Mouse (Mus musculus) midbrain, embryonic 10.5 days (tissue): ENCODE results near the gene Crybg3. TPM values are rescaled to one million over a fixed set of nuclear protein-coding genes. Genes with fewer than 3 reads are reported as not detected.

Source experiments
- DNase-seq: peaks from one replicate; pipeline ENCODE4 v3.0.0-alpha.2; 2017; ENCODE audit warnings: low spot score
- H3K27ac ChIP-seq: fragments of 300-500 bp; sonication (generic); replicated peaks from 2 replicates; pipeline ENCODE4 v1.5.1; 2016; ENCODE audit warnings: mild to moderate bottlenecking
- H3K27me3 ChIP-seq: fragments of 300-500 bp; sonication (generic); 2 replicates; pipeline ENCODE4 v1.6.1; 2016; ENCODE audit warnings: low read depth, mild to moderate bottlenecking; ENCODE audit not compliant: poor library complexity, severe bottlenecking
- H3K36me3 ChIP-seq: fragments of 300-500 bp; sonication (generic); 2 replicates; pipeline ENCODE4 v1.6.1; 2016; ENCODE audit warnings: mild to moderate bottlenecking, moderate library complexity
- H3K4me1 ChIP-seq: fragments of 300-500 bp; sonication (generic); 2 replicates; pipeline ENCODE4 v1.6.1; 2016
- H3K4me3 ChIP-seq: fragments of 300-500 bp; sonication (generic); 2 replicates; pipeline ENCODE4 v1.5.1; 2016; ENCODE audit warnings: mild to moderate bottlenecking, moderate library complexity
- H3K9me3 ChIP-seq: fragments of 300-500 bp; sonication (generic); replicated peaks from 2 replicates; pipeline ENCODE4 v1.6.1; 2016; ENCODE audit warnings: mild to moderate bottlenecking
- WGBS: fragments of 180-500 bp; shearing (Covaris S2); methylation state at CpG from one replicate; pipeline ENCODE4 v1.1.7; 2016; 5-methylcytosine and 5-hydroxymethylcytosine counted together
- polyA plus RNA-seq: library from polyadenylated mRNA; unstranded; fragments of >200 nt; fragmentation: Nextera tagmentation; extraction: Ambion mirVana; gene quantifications from 2 replicates; pipeline ENCODE4 v1.2.1, GENCODE M21; 2016

Gene Crybg3
- polyA plus RNA-seq, 1 experiment from 2014 or later, result 5.2 TPM

DNA sequence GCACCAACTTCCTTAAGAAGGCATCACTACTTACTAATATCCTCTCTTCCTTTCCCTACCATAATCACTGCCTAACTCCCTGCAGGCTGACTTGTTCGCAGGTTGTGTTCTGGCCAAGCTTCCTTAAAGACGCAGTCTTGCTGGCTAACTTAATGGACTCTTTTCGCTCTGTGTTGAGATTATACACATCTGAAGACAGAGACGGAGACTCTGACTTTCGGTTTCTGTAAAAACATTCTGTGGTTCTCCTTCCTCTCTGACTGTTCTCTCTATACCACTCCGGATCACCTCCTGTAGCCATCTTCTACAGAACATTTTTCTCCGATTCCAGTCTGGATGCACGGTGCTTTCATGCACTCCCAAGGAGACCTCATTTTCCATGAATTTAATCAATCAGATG is 30.0 kb downstream of the Crybg3 start:
- Histone ChIP-seq H3K27me3 (no peaks in the 10 kb centered on the region), H3K9me3 (no peaks in the 10 kb centered on the region), H3K36me3 (no peaks in the 10 kb centered on the region), H3K4me1 (peaks cover 4% of the 10 kb centered on the region; the same call in 1 of the 2 replicates), H3K4me3 (no peak overlapping the region), H3K27ac (no peak overlapping the region)
- DNase-seq, result no peak
- WGBS, result 94% methylated on average over 8 of the region's 8 CpGs

DNA sequence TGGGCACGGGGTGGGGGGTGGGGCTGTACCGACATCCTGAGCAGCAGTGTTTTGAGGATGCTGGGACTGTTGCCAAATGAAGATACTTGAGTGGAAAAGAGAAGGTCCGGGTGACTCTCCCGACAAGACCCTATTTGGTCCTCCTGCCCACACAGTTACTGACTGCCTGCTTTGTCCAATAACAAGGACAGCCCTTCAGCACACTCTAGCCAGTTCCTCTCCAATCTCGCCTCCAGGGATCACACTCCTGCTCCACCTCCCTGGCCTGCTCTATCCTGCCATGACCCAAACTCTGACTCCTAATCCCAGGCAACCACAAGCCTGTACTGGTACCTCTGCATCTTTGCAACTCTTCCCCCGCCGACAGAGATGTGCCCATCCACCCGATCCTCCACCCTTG is 30.9 kb downstream of the Crybg3 start:
- Histone ChIP-seq H3K4me3 (no peak overlapping the region), H3K27ac (no peak overlapping the region), H3K27me3 (no peaks in the 10 kb centered on the region), H3K4me1 (peaks cover 4% of the 10 kb centered on the region; the same call in 1 of the 2 replicates), H3K36me3 (peaks cover 3% of the 10 kb centered on the region; the same call in 1 of the 2 replicates), H3K9me3 (no peaks in the 10 kb centered on the region)
- WGBS, result 88% methylated on average over 8 of the region's 8 CpGs
- no peak for DNase-seq

DNA sequence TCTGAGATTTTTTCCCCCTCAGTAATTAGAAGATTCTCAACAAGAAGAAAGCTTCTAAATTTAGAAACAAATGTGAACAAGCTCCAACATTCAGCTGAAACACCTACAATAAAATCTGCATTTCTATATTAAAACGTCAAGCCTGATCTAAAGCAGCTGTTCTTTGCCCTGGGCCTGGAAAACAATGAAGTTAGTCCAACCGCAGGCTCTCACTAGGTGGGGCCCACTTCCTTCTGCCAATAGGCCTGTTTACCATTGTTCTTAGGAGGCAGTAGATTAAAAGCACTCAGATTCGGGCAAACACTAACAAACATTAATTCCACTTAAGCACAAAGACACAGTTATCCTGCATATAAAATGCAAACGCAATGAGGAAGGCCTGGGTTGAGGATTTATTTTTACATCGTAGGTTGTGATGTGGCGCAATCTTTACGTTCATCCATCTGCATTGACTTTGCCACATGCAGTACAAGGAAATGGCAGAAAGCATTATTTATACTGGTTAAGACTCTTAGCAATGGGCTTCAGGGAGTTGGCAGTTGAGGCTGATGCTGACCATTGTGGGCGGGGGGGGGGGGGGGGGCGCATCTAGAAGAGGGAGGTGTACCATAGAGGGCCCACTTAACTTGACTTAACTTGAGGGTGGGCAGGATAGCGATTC is 32.9 kb downstream of the Crybg3 start:
- H3K27me3 ChIP-seq, result no peaks in the 10 kb centered on the region
- H3K4me1 ChIP-seq, result peaks cover 4% of the 10 kb centered on the region; the same call in 1 of the 2 replicates
- no peaks in the 10 kb centered on the region for H3K9me3 ChIP-seq
- no peak for DNase-seq
- peaks cover 3% of the 10 kb centered on the region; the same call in 1 of the 2 replicates for H3K36me3 ChIP-seq
- WGBS, result 70% methylated on average over 10 of the region's 10 CpGs
- H3K4me3 ChIP-seq, result no peak overlapping the region
- no peak overlapping the region for H3K27ac ChIP-seq

DNA sequence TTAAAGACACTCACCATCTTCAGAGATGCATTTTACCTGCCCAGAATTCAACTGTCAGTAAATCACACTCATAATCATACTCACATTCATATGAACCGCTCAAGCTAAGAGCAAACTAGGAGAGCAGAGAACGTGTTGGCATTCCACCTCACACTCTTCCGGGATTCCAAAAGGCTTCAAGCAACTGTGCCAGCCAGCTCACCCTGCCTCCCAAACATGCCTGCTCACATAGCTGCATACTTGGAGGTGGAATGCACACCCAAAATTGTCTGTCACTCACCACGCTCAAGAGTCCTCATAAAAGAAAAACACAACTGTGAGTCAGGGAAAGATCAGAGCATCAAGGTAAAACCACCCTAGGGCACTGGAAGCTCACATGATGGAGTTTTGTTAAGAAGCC is 34.3 kb downstream of the Crybg3 start:
- Histone ChIP-seq H3K27ac (no peak overlapping the region), H3K4me3 (no peak overlapping the region), H3K36me3 (peaks cover 3% of the 10 kb centered on the region; the same call in 1 of the 2 replicates), H3K4me1 (peaks cover 4% of the 10 kb centered on the region; the same call in 1 of the 2 replicates), H3K9me3 (no peaks in the 10 kb centered on the region), H3K27me3 (no peaks in the 10 kb centered on the region)
- WGBS, result 88% methylated on average over 4 of the region's 4 CpGs
- DNase-seq, result no peak

DNA sequence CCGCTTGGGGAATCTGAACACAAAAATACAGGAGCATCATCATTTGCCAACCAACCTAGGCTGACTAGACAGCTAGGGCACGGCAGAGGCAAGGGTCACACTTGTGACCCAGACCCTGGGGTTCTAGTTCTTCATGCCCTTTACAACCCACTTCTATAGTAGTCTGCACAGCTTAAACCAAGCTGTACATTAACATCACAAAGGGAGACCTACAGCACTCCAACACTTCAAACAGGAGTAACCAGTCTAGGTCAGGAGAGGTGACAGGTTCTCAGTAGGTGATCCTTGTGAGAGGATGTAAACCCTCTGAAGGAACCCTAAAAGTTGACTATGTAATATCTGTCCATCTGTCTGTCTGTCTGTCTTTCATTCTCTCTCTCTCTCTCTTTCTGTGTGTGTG is 35.1 kb downstream of the Crybg3 start:
- H3K36me3 ChIP-seq, result peaks cover 3% of the 10 kb centered on the region; the same call in 1 of the 2 replicates
- H3K9me3 ChIP-seq, result no peaks in the 10 kb centered on the region
- H3K27ac ChIP-seq, result no peak overlapping the region
- 67% methylated on average over 2 of the region's 2 CpGs for WGBS
- DNase-seq, result no peak
- H3K27me3 ChIP-seq, result no peaks in the 10 kb centered on the region
- H3K4me1 ChIP-seq, result peaks cover 4% of the 10 kb centered on the region; the same call in 1 of the 2 replicates
- H3K4me3 ChIP-seq, result no peak overlapping the region

DNA sequence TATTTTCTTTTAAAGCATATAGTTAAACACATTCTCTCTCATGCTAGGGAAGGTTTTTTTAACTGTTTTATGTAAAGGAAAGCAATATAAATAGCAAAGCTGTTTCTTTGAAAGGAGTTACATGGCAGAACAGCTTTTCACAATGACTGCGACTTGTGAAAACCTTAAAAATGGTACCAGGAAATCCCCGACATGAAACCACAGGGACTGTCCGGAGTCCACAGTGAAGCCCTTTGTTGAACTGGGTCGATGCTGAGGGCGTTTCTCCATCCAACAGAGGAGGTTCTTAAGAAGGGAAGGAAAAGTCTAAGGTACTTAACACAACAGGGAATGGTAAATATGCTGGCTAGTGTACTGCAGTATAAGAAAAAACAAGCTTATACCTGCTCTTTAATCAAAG is 36.8 kb downstream of the Crybg3 start:
- Histone ChIP-seq H3K4me1 (peaks cover 4% of the 10 kb centered on the region; the same call in 1 of the 2 replicates), H3K9me3 (no peaks in the 10 kb centered on the region), H3K27me3 (no peaks in the 10 kb centered on the region), H3K36me3 (peaks cover 10% of the 10 kb centered on the region; the same call in 1 of the 2 replicates), H3K4me3 (no peak overlapping the region), H3K27ac (no peak overlapping the region)
- no peak for DNase-seq
- WGBS, result 83% methylated on average over 5 of the region's 5 CpGs

DNA sequence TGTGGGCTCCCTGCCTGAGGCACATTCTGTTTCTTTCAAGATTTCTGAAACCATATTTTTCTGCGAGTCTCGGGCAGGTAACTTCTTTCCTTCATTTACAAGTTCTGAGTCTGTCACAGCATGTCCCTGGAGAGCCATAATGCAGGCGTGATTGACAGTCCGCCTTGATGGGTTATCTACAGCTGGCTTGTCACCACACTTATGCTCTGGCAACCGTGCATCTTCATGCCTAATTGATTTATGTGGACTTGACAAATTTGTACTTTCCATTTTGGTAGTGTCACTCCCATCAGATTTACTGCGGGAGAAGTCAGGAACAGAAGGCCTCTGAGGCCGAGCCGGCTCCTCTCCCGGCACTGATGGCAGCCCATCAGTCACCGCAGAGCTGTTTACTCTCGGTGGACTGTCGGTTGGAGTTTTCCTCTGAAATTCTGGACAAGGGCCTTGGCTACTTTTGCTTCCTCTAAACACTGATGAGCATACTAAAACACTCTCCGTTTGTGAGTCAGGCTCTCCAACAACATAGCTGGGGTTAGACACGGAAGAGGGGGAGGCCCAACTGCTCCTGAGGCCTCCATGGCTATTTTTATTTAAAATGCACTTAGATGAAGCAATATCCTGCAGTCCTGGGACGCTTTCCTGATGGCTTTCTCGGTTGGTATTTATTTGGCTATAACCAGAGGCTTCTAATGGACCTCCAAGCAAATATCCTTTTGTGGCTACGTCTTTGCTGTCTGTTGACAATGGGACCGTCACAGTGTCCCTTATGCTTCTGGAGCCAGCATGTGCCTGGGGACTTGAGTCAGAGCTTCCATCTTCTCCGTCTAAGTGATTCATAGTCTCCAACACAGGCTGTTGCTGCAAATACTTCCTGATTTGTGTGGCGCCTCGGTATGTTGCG is 41.2 kb downstream of the Crybg3 start:
- Histone ChIP-seq H3K4me1 (no peaks in the 10 kb centered on the region), H3K36me3 (peaks cover 16% of the 10 kb centered on the region), H3K4me3 (no peak overlapping the region), H3K27ac (no peak overlapping the region), H3K9me3 (no peaks in the 10 kb centered on the region), H3K27me3 (no peaks in the 10 kb centered on the region)
- DNase-seq, result no peak
- WGBS, result 92% methylated on average over 22 of the region's 22 CpGs

DNA sequence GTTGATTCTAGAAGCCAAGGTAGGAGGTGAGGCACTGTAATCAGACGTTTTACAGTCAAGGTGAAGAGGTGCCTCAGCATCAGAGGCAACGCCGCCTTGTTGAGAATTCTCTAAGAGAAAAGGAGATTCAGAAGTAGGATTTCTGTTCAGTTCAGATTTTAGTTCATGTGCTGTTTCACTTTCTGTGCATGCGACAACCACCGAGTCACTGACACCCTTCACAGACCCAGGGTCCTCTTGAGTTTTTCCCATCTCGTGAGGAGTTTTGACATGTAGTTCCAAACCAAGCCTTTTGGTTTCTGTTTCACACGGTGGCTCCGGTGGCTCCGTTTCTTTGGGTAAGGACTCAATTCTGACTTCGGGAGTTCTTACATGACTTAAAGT is 41.9 kb downstream of the Crybg3 start:
- no peak overlapping the region for H3K27ac ChIP-seq
- no peaks in the 10 kb centered on the region for H3K9me3 ChIP-seq
- no peak for DNase-seq
- H3K4me1 ChIP-seq, result no peaks in the 10 kb centered on the region
- peaks cover 19% of the 10 kb centered on the region for H3K36me3 ChIP-seq
- no peak overlapping the region for H3K4me3 ChIP-seq
- WGBS, result 93% methylated on average over 10 of the region's 10 CpGs
- H3K27me3 ChIP-seq, result no peaks in the 10 kb centered on the region

DNA sequence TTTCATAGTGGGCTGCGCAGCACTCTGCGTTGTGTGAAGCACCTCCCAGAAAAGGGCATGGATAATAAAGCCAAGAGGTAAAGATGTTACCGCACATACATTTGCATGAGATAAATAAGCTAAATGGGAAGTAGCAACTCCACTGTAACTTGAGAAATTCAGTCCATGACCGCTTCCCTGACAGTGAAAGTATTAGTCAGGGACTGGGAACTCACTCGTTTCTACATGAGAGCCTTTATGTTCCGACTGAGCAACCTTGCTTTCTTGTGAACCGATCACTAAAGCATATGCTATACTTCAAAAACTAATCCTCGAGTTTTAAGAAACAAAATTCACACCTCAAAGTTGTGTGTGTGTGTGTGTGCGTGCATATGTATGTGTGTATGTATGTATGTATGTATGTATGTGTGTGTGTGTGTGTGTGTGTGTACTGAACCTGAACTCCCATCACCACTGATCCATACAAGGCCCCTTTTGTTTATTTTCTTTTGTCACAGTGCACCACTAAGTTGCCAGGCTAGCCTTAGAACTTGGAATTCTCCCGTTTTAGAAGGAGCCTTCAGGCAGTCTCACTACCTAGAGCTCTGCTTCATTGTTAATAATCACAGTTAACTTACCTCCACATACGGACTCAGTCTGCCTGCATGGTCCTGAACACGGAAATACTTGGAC is 47.2 kb downstream of the Crybg3 start:
- DNase-seq, result no peak
- 86% methylated on average over 12 of the region's 12 CpGs for WGBS
- Histone ChIP-seq H3K4me1 (0 out of 2 replicates have a peak, but pooled peaks cover 3% of the 10 kb centered on the region), H3K27me3 (no peaks in the 10 kb centered on the region), H3K4me3 (no peak overlapping the region), H3K36me3 (peaks cover 11% of the 10 kb centered on the region), H3K27ac (no peak overlapping the region), H3K9me3 (no peaks in the 10 kb centered on the region)

DNA sequence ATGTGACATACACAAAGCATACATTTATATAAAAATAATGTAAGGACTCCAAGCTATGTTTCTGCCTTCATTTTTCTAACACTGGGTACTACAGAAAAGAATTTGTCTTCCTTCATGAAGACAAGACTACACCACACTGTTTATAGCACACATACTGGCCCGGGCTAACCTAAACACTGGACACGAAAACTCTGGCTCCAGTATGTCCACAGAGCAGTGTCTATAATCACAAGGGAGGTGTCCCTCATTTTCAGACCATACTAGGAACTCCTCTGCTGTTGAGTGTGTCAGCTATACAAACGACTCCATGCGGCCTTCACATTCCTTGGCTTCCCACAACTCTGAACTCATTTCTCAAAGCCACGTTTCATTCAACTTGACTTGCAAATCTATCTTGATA is 49.3 kb downstream of the Crybg3 start:
- DNase-seq, result no peak
- WGBS, result 89% methylated on average over 5 of the region's 5 CpGs
- H3K4me3 ChIP-seq, result no peak overlapping the region
- H3K9me3 ChIP-seq, result no peaks in the 10 kb centered on the region
- H3K36me3 ChIP-seq, result peaks cover 11% of the 10 kb centered on the region; the same call in 1 of the 2 replicates
- H3K4me1 ChIP-seq, result peaks cover 12% of the 10 kb centered on the region; the same call in 1 of the 2 replicates
- H3K27me3 ChIP-seq, result no peaks in the 10 kb centered on the region
- no peak overlapping the region for H3K27ac ChIP-seq

DNA sequence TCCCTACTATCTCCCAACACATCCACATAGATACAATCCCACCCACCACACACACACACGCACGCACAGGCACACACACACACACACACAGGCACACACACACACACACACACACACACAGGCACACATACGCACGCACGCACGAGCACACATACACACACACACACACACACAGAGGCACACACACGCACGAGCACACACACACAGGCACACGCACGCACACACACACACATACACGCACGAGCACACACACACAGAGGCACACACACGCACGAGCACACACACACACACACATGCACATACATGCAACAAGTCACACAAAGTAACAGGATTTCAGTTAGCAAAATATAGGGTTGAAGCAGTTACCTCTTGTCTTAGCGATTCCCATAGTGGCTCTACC is 51.1 kb downstream of the Crybg3 start:
- Histone ChIP-seq H3K4me3 (no peak overlapping the region), H3K36me3 (0 out of 2 replicates have a peak, but pooled peaks cover 3% of the 10 kb centered on the region), H3K9me3 (no peaks in the 10 kb centered on the region), H3K27me3 (no peaks in the 10 kb centered on the region), H3K27ac (no peak overlapping the region), H3K4me1 (peaks cover 12% of the 10 kb centered on the region; the same call in 1 of the 2 replicates)
- WGBS, result 88% methylated on average over 15 of the region's 15 CpGs
- DNase-seq, result no peak

DNA sequence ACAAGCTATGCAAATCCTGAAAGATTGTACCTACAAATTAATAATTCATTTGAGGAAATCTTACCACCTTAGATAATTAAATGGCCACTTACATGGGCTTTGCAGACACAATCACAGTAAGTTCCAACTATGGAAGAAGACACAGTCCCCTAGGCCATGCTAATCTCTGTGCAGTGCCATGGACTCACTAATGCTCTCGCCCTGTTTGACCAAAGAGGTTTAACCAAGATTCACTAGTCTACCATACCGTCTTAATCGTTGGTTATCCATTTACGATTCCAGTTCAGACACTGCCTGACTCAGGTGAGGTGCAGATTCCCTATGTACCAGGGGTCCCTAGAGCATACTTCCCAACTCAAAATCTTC is 52.2 kb downstream of the Crybg3 start:
- WGBS, result 97% methylated on average over 4 of the region's 4 CpGs
- no peak for DNase-seq

More for the DNA sequence above, 52.2 kb downstream of the Crybg3 start:
- no peak overlapping the region for H3K4me3 ChIP-seq
- H3K27me3 ChIP-seq, result no peaks in the 10 kb centered on the region
- no peaks in the 10 kb centered on the region for H3K36me3 ChIP-seq
- H3K27ac ChIP-seq, result no peak overlapping the region
- H3K4me1 ChIP-seq, result peaks cover 19% of the 10 kb centered on the region
- no peaks in the 10 kb centered on the region for H3K9me3 ChIP-seq
